Mouse (Mus musculus) ES-E14 (cell line): ENCODE results near the gene Zfp788.
"Not testable (repeated sequence)": the region's sequence is repeated elsewhere in the genome, so short reads cannot be mapped to it uniquely, and the experiment has no call there.

Source experiments
- CHD2 ChIP-seq: IDR thresholded peaks from 2 replicates; pipeline ENCODE4 v1.6.1; 2014; ENCODE audit warnings: mild to moderate bottlenecking, low read depth, low read length, inconsistent platforms
- HCFC1 ChIP-seq: IDR thresholded peaks from 2 replicates; pipeline ENCODE4 v1.6.1; 2012; ENCODE audit warnings: low read length, inconsistent platforms, borderline replicate concordance; ENCODE audit not compliant: insufficient read depth
- MAFK ChIP-seq: IDR thresholded peaks from 2 replicates; pipeline ENCODE4 v1.6.1; 2014; ENCODE audit warnings: mild to moderate bottlenecking, low read depth, low read length, inconsistent platforms; ENCODE audit not compliant: insufficient read depth
- ZC3H11A ChIP-seq: IDR thresholded peaks from 2 replicates; pipeline ENCODE4 v1.6.1; 2012; ENCODE audit warnings: low read depth, mild to moderate bottlenecking, inconsistent platforms, low read length, borderline replicate concordance
- ZNF384 ChIP-seq: IDR thresholded peaks from 2 replicates; pipeline ENCODE4 v1.6.1; 2012; ENCODE audit warnings: low read depth, low read length, inconsistent platforms

DNA sequence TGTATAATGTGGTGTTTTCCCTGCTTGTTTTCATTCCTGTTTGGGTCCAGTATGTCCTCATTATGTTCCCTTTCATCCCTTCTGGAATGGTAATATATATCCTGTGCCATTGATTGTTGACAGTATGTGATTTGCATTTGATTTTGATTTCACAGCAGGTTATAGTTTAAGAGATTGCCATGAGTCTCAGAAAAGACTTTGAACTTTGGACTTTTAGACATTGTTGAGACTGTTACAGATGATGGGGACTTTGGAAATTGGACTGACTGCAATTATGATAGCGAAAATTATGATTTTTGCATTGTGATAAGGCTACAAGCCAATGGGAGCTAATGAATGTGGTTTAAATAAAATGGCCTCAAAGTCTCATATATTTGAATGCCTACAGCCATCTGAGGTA is 16.8 kb upstream of the Zfp788 start:
- TF ChIP-seq MAFK, HCFC1, ZC3H11A, CHD2, ZNF384: not testable (repeated sequence)
